Mouse (Mus musculus): Measurements from ENCODE around the gene Eif2ak4.

DNA sequence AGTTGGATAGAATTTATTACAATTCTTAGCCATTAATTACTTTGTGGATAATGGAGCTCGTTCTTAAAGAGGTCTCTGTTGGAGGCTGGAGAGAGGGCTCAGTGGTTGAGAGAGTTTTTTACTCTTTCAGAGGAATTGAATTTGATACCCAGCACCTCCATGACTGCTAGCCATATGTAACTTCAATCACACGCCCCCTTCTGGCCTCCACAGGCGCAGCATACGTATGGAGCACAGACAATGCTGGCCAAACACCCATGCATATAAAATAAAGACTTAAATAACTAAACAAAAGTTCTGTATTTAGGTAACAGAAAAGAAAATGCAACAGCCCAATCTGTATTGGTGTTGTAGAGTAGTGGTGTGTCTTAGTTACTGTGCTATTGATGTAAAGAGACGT is 43.2 kb downstream of the Eif2ak4 start:
- no peak for TF ChIP-seq POLR2A (IDR thresholded peaks at IDR 0.05; ENCODE audit: borderline replicate concordance, insufficient read depth, low read length)
- peak; percentile 67 for TF ChIP-seq CTCF (IDR thresholded peaks at IDR 0.05; ENCODE audit: borderline replicate concordance, insufficient read depth, low read depth, low read length)

Data from cerebellum, adult 2 months (tissue).